Mouse (Mus musculus) gastrocnemius, postnatal 4 days (tissue): ENCODE measurements at regions not wholly inside any gene's neighbourhood (a gene's known extent, or its start where the extent isn't known, plus 50 kb on each side); places are given as distances from the start of the nearest gene placed in this dataset.
A peak's percentile ranks its signal among the peaks of the same experiment; 100 is the strongest.
"Not testable (repeated sequence)": the region's sequence is repeated elsewhere in the genome, so short reads cannot be mapped to it uniquely, and the experiment has no call there.

Experiments used
- DNase-seq, 2 experiments: peaks; one replicate each; pipeline ENCODE4 v3.0.0; 2021 to 2022; ENCODE audit warnings: low spot score in 2 of 2, mixed read lengths in 2 of 2

GRCm38 (mm10) chr10:19491513-19492380, 100.0 kb upstream of the Ifngr1 start:
- peak; percentile 72 to 78 for DNase-seq

- no peak for DNase-seq
Measured at GRCm38 (mm10) chr10:19494461-19495105, 97.2 kb upstream of the Ifngr1 start.

- no peak for DNase-seq
Measured at GRCm38 (mm10) chr10:19498112-19498511, 93.6 kb upstream of the Ifngr1 start.

- DNase-seq: no peak
Measured at GRCm38 (mm10) chr10:19502874-19503273, 88.9 kb upstream of the Ifngr1 start.

GRCm38 (mm10) chr10:19503846-19504765, 87.6 kb upstream of the Ifngr1 start:
- no peak for DNase-seq

- no peak for DNase-seq
Measured at GRCm38 (mm10) chr10:19505174-19505573, 86.6 kb upstream of the Ifngr1 start.

GRCm38 (mm10) chr10:19505979-19506378, 85.8 kb upstream of the Ifngr1 start:
- DNase-seq: no peak

GRCm38 (mm10) chr10:19506434-19506833, 85.3 kb upstream of the Ifngr1 start:
- DNase-seq: no peak

- no peak for DNase-seq
Measured at GRCm38 (mm10) chr10:19508221-19508745, 83.5 kb upstream of the Ifngr1 start.

- DNase-seq: no peak
Measured at GRCm38 (mm10) chr10:19510047-19510446, 81.7 kb upstream of the Ifngr1 start.

GRCm38 (mm10) chr10:19514366-19514765, 77.4 kb upstream of the Ifngr1 start:
- not testable (repeated sequence) for DNase-seq

GRCm38 (mm10) chr10:19514837-19515236, 76.9 kb upstream of the Ifngr1 start:
- no peak for DNase-seq

- no peak for DNase-seq
Measured at GRCm38 (mm10) chr10:19516011-19516410, 75.7 kb upstream of the Ifngr1 start.

GRCm38 (mm10) chr10:19517093-19517492, 74.7 kb upstream of the Ifngr1 start:
- DNase-seq: no peak

- DNase-seq: no peak
Measured at GRCm38 (mm10) chr10:19518763-19519162, 73.0 kb upstream of the Ifngr1 start.

- DNase-seq: no peak
Measured at GRCm38 (mm10) chr10:19522198-19522597, 69.6 kb upstream of the Ifngr1 start.

GRCm38 (mm10) chr10:19525939-19526338, 65.8 kb upstream of the Ifngr1 start:
- DNase-seq: no peak

- no peak for DNase-seq
Measured at GRCm38 (mm10) chr10:19526353-19526752, 65.4 kb upstream of the Ifngr1 start.

GRCm38 (mm10) chr10:19529655-19530054, 62.1 kb upstream of the Ifngr1 start:
- no peak for DNase-seq

- DNase-seq: no peak
Measured at GRCm38 (mm10) chr10:19530056-19530455, 61.7 kb upstream of the Ifngr1 start.

- DNase-seq: no peak
Measured at GRCm38 (mm10) chr10:19531452-19531851, 60.3 kb upstream of the Ifngr1 start.
